Mouse (Mus musculus): ENCODE results near the gene Miip.

DNA sequence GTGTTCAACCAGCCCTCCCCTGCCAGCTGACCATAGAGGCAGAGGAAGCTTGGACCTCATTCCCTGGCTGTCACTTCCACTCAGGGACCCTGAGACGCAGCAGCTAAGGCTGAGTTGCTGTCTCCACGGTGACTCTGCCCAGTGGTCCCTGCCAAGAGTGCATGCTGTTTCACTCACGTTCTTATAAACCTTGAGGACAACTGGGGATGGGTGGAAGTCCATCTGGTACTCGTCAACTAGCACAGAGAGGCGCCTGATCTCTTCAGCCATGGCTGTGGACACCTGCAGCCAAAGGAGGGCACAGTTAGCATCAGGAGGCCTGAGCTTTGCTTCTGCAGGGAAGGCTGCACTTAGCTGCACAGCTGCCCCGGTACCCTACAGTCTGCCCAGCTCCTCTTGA lies 14.4 kb upstream of the Miip start:
- no peak for TF ChIP-seq EP300 (optimal IDR thresholded peaks at IDR 0.05)
- TF ChIP-seq CTCF (IDR thresholded peaks at IDR 0.05; ENCODE audit: low read depth), result no peak

Data from stomach, postnatal 0 days (tissue).